Mouse (Mus musculus) spleen, adult 2 months (tissue): ENCODE measurements at regions not wholly inside any gene's neighbourhood (a gene's known extent, or its start where the extent isn't known, plus 50 kb on each side); places are given as distances from the start of the nearest gene placed in this dataset.

Experiments
- DNase-seq, 2 experiments: peaks; one replicate each; pipeline versions ENCODE4 v3.0.0 to v3.0.0-alpha.2; 2012 to 2021; ENCODE audit warnings: low spot score in 2 of 2, low read depth in 1 of 2
- H3K27ac ChIP-seq: fragments of 200-500 bp; 2 replicates; pipeline ENCODE4 v1.5.1; 2012; ENCODE audit warnings: low read length, inconsistent platforms; ENCODE audit not compliant: insufficient read depth
- H3K27me3 ChIP-seq: fragments of 200-500 bp; 2 replicates; pipeline ENCODE4 v1.6.1; 2012; ENCODE audit warnings: mild to moderate bottlenecking, moderate library complexity, low read length, inconsistent platforms; ENCODE audit not compliant: control insufficient read depth, insufficient read depth
- H3K36me3 ChIP-seq: fragments of 200-500 bp; 2 replicates; pipeline ENCODE4 v1.6.1; 2012; ENCODE audit warnings: mild to moderate bottlenecking, low read length, inconsistent platforms; ENCODE audit not compliant: control insufficient read depth, insufficient read depth
- H3K4me1 ChIP-seq: fragments of 200-500 bp; 2 replicates; pipeline ENCODE4 v1.6.1; 2011; ENCODE audit warnings: inconsistent platforms; ENCODE audit not compliant: control insufficient read depth, insufficient read depth, insufficient read length
- H3K4me3 ChIP-seq: fragments of 200-500 bp; 2 replicates; pipeline ENCODE4 v1.5.1; 2011; ENCODE audit warnings: mild to moderate bottlenecking, inconsistent platforms; ENCODE audit not compliant: insufficient read depth, insufficient read length; ENCODE audit errors: extremely low read depth
- CTCF ChIP-seq: fragments of 200-500 bp; IDR thresholded peaks from 2 replicates; pipeline ENCODE4 v1.5.1; 2011; ENCODE audit warnings: mild to moderate bottlenecking, inconsistent platforms; ENCODE audit not compliant: insufficient read depth, insufficient read length, insufficient replicate concordance; ENCODE audit errors: extremely low read depth
- POLR2A ChIP-seq: fragments of 200-500 bp; IDR thresholded peaks from 2 replicates; pipeline ENCODE4 v1.6.1; 2011; ENCODE audit warnings: low read depth, low read length, inconsistent platforms
- WGBS: fragments of 180-500 bp; shearing (Covaris S2); methylation state at CpG from one replicate; pipeline ENCODE4 v1.1.7; 2018; 5-methylcytosine and 5-hydroxymethylcytosine counted together

GRCm38 (mm10) chr7:111366951-111367653 lies 284.3 kb upstream of the Eif4g2 start:
- no peaks in the 10 kb centered on the region for H3K27me3 ChIP-seq
- H3K27ac ChIP-seq: no peak overlapping the region
- no peak overlapping the region for H3K4me3 ChIP-seq
- no peak for DNase-seq
- H3K36me3 ChIP-seq: no peaks in the 10 kb centered on the region
- 84% methylated on average over 4 of the region's 4 CpGs for WGBS
- TF ChIP-seq POLR2A (no peak), CTCF (no peak)
- no peaks in the 10 kb centered on the region for H3K4me1 ChIP-seq

DNA sequence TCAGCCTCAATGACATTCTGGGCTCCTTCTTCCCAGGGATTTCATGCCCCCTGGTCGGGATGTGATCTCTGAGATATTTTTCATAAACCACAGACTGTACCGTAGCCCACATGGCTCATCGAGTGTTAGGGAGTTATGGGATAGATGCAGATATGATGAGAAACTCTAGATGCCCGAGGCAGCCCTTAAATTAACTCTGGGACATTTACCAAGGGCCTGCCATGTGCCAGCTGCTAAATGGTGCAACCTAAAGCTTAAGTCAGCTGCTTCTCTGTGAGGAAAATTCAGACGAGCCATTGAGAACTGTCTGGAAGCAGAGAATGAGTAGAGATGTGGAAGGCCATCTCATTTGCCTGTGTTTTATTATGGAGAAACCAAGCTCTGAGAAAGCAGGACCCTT lies 282.6 kb upstream of the Eif4g2 start:
- DNase-seq: no peak
- no peaks in the 10 kb centered on the region for H3K4me1 ChIP-seq
- H3K4me3 ChIP-seq: no peak overlapping the region
- WGBS: 75% methylated on average over 5 of the region's 5 CpGs
- TF ChIP-seq POLR2A (no peak), CTCF (no peak)
- no peaks in the 10 kb centered on the region for H3K27me3 ChIP-seq
- H3K36me3 ChIP-seq: no peaks in the 10 kb centered on the region
- H3K27ac ChIP-seq: no peak overlapping the region

GRCm38 (mm10) chr7:111363206-111363605 lies 280.4 kb upstream of the Eif4g2 start:
- no peaks in the 10 kb centered on the region for H3K4me1 ChIP-seq
- WGBS: 84% methylated on average over 5 of the region's 5 CpGs
- H3K27me3 ChIP-seq: no peaks in the 10 kb centered on the region
- DNase-seq: no peak
- TF ChIP-seq POLR2A (no peak), CTCF (no peak)
- H3K27ac ChIP-seq: no peak overlapping the region
- H3K4me3 ChIP-seq: no peak overlapping the region
- H3K36me3 ChIP-seq: no peaks in the 10 kb centered on the region

DNA sequence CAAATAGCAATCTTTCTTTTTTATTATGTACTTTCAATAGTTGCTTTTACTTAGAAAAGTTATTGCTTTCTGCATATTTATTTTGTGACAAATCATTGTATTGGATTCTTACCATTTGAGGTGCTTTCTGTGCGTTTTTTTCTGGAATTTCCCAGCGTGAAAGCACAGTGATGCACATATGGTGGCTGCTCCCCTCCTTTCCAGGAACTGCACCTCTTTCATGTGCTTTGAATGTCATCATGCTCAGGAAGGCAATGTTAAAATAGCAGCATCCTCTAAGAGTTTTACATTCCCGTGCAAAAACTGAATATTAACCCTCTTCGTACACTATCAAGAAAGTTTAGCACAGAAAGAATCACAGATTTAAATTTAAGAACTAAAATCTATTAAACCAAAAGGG lies 279.8 kb upstream of the Eif4g2 start:
- H3K27ac ChIP-seq: no peak overlapping the region
- DNase-seq: no peak
- H3K4me1 ChIP-seq: no peaks in the 10 kb centered on the region
- H3K36me3 ChIP-seq: no peaks in the 10 kb centered on the region
- H3K27me3 ChIP-seq: no peaks in the 10 kb centered on the region
- no peak for TF ChIP-seq CTCF
- no peak for TF ChIP-seq POLR2A
- H3K4me3 ChIP-seq: no peak overlapping the region
- 78% methylated on average over 4 of the region's 4 CpGs for whole genome bisulfite sequencing

DNA sequence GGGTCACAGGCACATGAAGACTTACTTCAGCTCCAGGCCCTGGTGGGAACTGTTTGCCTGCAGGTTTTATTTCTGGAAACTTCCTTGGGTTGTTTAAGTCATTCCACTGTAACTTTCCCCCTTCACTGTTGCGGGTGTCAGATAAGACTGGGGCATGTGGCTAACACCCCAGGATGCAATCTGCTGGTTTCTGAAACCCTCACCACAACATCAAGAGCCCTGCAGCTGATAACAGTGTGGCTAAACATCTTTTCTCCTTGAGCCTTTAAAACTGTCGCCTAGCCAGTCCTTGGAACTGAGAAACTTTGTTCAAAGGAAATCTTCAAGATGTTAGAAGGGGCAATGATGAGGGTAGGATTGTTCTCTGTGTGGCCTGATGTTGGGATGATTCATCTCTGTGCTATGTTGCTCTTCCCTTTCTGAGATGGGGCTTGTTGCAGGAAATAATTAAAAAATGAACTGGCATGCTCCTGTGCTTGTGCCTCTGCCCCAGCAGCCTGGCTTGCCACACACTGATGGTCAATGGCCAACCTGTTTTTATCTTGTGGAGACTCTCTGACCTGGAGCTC lies 272.3 kb upstream of the Eif4g2 start:
- no peak for DNase-seq
- Histone ChIP-seq H3K27me3 (no peaks in the 10 kb centered on the region), H3K4me3 (no peak overlapping the region), H3K27ac (no peak overlapping the region), H3K4me1 (no peaks in the 10 kb centered on the region), H3K36me3 (no peaks in the 10 kb centered on the region)
- no peak for TF ChIP-seq POLR2A
- WGBS: 42% methylated on average over 2 of the region's 2 CpGs

GRCm38 (mm10) chr7:111354066-111354465 lies 271.2 kb upstream of the Eif4g2 start:
- 85% methylated on average over 4 of the region's 4 CpGs for WGBS
- Histone ChIP-seq H3K27ac (no peak overlapping the region), H3K36me3 (no peaks in the 10 kb centered on the region), H3K27me3 (no peaks in the 10 kb centered on the region), H3K4me3 (no peak overlapping the region), H3K4me1 (no peaks in the 10 kb centered on the region)
- TF ChIP-seq POLR2A (no peak), CTCF (no peak)
- DNase-seq: no peak

GRCm38 (mm10) chr7:111352176-111352575 lies 269.3 kb upstream of the Eif4g2 start:
- no peaks in the 10 kb centered on the region for H3K27me3 ChIP-seq
- no peak overlapping the region for H3K27ac ChIP-seq
- 92% methylated on average over 2 of the region's 2 CpGs for WGBS
- DNase-seq: no peak
- no peaks in the 10 kb centered on the region for H3K36me3 ChIP-seq
- TF ChIP-seq POLR2A (no peak), CTCF (no peak)
- no peak overlapping the region for H3K4me3 ChIP-seq
- no peaks in the 10 kb centered on the region for H3K4me1 ChIP-seq
